Mouse (Mus musculus): ENCODE results near the gene Tmem95.

DNA sequence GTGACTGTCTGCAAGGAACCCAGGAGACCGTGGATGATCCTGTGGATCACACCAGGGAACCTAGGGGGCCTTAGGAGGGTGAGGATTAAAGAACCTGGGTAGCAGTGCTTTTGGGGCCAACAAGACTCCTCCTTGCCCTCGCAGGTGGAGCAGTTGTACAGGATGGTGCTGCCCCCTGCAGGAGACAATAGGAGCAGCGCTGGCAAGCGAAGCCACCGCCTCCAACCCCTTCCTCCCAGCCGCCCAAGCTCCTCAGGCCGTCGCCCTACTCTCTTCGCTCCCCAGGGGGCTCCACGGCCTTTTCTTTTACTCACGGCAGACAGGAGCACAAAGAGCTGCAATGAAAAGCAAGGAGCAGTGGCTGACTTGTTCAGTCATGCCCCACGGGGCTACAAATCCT is 951 bp downstream of the Tmem95 start:
- peak; percentile 98 for TF ChIP-seq CTCF (IDR thresholded peaks at IDR 0.05; ENCODE audit: low read depth)
- no peak for TF ChIP-seq EP300 (IDR thresholded peaks at IDR 0.05; ENCODE audit: low read depth)

All from liver, embryonic 14.5 days (tissue).